Mouse (Mus musculus) layer of hippocampus, adult 18-20 months (tissue): Measurements from ENCODE around the gene Ctnnb1. TPM values are rescaled to one million over a fixed set of nuclear protein-coding genes. Genes with fewer than 3 reads are reported as not detected.

ENCODE experiments used
- DNase-seq, 2 experiments: peaks; one replicate each; pipeline ENCODE4 v3.0.0; 2022; ENCODE audit warnings: low spot score in 2 of 2
- total RNA-seq, 2 experiments: library from RNA; stranded (reverse); gene quantifications; 2 replicates each; pipeline ENCODE4 v1.2.3; 2021

Gene Ctnnb1
- total RNA-seq, 2 experiments from 2014 or later, result 485 to 511 TPM

DNA sequence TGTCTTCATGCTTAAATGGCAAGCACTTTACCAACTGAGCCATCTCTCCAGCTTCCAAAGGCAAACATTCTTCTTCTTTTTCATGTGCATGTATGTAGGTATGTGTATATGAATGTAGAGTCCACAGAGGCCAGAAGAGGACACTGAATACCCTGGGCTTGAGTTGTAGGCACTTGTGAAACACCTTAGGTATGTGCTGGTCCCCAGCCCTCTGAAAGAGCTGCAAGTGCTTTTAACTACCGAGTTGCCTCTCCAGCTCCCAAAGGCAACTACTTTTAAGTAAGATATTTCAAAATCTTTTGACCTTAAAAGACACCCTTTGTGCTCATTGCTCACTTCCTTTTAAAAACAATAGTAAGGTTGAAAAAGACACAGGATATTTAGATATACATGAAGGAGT lies 2.9 kb upstream of the Ctnnb1 start:
- DNase-seq, result no peak

DNA sequence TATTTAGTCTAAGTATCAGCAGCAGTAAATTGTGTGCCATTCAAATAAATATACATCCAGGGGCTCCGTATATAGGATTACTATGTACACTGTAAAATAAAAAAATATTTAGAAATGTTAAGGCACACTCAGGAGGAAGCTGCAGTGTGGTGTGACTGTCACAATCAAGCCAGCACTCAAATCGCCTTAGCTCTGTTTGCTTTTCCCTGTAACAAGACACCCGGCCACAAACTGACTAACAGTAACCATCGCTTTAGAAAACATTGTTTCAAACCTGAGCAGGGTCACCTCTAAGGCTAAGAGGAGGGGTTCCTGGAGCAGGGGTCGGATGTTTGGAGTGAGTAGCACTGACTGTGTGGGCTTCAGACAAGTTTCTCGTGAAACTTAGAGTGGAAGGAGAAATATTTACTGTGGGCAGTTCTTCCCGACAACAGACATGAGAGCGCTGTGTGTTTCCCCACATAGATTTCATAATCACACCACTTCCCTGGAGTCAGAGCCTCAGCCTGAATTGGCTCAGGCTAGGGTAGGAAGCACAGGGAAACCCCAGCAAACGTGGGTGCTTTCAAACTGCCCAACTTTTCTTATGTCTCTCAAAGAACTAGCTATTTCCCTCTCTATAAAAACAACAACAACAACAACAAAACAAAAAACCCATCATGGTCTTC lies 1.9 kb upstream of the Ctnnb1 start:
- no peak for DNase-seq

DNA sequence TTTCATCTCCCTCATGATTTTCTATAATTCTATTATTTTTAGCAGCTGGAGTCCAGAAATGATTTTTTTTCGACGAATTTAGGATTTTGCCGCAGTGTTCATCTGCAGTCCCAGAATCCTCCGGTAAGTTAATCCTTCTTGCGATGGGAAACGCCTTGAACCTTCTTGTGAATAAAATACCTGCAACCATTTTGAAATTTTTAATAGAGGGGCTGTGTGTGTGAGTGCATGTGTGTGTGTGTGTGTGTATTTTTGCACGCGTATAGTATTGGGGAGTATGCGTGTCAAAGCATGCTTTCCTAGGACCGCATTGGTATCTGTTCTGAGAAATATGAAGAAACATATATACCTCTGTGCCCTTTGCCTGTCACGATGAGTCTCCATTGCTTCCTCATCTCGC lies 1.0 kb downstream of the Ctnnb1 start:
- no peak for DNase-seq

DNA sequence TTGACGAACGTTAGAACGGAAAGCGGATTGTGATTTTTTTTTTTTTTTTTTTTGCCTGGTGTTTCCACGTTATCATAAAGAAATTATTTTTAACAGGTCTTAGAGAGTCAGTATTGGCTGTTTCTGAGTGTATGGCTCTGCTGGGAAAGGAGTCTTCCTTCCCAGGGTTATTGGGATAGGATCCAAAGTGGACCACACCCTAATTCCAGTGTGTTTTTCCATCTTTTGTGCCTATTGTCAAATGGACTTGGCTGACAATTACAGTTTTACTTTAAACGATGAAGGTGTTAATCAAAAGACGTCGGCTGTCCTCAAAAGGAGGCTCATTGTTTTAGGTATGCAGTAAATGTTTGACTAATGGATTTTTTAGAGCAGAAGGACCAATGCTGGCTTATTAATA lies 1.8 kb downstream of the Ctnnb1 start:
- no peak for DNase-seq

DNA sequence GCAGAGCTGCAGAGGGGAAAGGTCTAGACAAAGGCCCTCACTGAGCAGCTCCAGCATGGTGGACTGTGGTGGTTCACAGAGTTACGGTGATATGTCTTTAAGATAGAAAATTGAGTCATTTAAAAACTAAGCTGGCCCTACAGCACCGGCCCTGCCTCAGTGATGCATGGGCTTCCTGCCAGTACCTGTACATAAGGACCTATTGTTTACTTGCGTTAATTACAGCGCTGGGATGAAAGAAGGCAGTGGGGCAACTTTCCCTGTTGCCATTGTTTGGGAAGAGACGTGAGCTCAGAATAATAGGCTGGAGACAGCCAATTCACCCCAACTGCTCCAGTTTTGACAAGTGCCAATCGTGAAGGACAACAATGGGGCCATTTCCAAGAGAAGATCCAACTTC lies 3.4 kb downstream of the Ctnnb1 start:
- no peak for DNase-seq

DNA sequence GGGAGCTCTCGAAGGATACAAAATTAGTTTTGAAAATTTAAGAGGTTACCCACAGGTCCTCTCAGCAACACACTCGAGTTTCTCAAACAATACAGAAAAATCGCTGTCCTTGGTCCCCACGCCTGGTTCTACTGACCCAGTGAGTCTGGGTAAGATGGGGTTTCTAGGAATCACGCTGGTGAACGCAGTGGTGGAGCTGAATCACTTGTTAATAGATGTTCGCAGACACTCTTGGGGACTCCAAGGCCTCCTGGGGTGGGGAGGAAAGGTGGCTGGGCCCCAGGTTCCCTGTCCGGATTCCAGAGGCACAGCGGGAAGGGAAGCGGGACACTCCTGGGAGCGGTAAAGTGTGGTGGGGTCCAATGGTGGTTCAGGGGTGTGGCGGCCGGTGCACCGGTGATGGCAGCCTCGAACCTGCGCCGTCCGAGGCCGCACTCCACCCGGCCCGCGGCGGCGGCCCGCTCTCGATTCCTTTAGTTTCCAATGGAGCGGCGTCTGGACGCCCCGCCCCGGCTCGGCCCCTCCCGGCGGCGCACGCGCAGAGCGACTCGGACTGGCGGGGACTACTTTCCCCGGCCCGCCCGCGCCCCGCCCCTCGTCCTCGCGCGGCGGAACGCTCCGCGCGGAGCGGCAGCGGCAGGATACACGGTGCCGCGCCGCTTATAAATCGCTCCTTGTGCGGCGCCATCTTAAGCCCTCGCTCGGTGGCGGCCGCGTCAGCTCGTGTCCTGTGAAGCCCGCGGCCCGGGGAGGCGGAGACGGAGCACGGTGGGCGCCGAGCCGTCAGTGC lies 4.0 kb downstream of the Ctnnb1 start:
- DNase-seq, result peak; percentile 94 to 97

DNA sequence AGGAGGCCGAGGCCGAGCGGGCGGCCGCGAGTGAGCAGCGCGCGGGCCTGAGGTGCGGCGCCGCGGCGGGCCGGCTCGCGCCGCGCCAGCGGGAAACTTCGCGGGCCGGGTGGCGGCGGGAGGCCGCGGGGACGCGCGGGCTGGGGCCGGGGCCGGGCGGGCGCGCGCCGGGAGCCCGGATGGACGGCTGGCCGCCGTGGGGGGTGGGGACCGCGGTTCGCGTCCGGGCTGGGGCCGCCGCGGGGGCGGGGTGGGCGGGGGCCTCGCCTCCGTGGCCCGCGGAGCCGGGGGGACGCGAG lies 4.5 kb downstream of the Ctnnb1 start:
- DNase-seq, result no peak

DNA sequence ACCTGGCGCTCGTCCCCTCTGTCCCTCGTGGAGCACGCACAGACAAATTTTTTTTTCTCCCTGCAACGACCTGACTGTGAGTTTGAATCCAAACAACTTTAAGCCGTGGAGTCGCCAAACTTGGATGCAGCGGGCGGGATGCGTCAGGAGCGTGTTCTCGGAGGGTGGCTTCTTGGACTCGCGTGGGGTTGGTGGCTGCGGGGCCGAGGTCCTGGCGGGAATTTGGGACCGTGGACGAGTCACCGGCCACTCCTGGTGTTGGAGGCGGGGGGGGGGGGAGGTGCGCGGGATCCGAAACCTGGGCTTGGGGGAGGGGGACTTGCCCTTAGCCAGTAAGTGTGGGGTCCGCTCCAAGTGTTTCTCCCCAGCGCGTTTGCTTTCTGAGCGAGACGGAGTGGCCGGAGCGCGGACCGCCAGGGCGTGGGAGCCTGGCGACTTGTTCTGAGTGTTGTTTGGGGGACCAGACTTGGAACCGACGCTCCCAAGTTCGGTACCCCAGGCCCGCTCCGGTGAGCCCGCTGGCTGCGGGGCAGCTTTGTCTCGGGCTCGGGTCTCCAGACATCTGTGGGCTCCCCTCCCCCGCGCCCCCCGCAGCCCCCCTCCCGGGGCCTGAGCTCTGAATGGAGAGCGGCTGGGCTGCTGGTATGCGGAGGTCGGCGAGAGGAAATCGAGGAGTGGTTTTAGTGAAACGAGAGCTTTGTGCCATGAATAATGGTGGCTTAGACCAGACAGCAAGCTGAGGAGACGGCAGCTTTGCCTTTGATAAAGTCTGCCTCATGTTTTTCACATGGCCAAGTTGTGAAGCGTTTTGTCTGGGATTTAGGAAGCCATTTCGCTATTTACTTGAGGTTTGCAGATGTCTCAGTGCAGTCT lies 5.1 kb downstream of the Ctnnb1 start:
- peak in 1 of 2 experiments; percentile 42 for DNase-seq

DNA sequence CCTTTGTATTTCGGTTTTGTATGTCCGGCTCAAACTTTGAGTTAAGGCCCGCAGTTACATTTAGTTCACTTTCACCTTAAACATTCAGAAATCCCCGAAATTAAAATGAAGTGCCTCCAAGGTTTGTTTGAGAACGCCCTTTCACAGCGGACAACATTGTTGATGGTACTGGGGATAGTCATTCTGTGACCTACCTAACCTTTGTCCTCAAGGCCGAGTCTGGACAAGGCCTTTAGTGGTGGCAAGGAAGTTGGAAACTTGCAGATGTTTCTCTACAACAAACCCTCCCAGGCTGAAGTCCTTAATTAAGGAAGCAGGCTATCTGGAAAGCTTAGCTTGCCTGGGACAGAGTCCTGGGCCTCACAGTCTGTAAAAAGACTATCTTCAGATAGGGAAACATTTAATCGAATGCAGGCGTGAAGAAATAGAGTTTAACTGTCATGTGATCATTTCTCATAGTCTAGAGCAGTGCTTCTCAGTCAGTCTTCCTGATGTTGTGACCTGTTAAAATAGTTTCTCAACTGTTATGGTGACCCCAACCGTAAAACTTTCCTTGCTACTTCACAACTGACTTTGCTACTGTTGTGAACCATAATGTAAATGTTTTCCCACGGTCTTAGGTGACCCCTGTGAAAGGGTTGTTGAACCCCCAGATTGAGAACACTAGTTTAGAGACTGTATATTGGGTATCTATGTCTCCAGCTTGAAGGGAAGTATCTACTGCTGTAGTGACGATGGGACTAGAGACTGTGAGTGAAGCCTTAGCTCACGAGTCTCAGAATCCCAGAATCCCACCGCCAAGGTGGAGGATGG lies 6.0 kb downstream of the Ctnnb1 start:
- DNase-seq, result no peak

DNA sequence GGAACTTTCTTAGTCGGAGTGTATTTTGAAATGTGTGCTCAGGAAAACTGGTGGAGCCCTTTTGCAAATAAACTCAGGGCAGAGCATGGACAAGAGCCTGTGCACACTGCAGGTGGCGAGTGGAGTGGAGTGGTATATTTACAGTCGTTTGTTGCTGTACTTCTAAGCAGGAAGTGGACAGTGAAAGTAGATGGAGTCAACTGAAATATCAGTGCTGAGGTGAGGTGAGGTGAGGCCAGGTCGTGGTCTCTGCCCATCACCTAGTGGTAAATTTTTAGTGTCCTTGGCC lies 6.6 kb downstream of the Ctnnb1 start:
- DNase-seq, result no peak

DNA sequence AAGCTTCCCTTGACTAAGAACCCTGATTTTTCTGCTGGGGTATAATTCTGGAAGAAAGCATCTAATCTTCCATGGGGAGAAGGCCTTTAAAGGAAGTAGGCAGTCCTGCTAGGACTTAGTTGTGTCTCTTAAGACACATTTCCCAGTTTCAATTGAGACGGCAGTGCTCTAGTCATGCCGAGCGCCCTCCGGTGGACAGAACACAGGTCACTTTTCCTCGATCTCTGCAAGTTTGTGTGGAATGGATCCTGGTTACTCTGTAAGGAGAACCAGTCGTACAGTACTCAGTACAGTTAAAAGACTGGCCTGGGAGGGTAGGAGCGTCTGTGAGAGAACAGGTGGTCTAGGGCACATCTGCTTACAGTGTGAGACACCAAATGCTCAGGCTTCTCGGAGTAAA lies 7.3 kb downstream of the Ctnnb1 start:
- DNase-seq, result peak in 1 of 2 experiments; percentile 80

DNA sequence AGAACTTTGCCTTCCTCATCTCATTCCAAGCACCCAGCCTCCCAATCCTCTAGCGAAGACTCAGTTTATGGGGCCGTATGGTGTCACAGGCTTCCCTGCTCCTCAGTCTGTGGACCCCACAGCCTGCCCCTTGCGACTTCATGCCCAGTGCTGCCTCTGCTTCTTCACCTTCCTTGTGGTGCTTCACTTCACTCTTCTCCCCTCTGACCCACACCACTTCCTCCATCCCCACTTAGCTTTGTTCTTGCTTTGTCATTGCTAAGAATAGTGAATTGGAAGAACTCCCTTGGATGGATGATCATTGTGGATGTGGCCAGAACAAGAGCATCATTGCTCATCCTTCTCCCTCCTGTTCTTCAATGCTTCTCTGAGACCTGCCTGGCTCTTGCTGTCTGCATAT lies 11.8 kb downstream of the Ctnnb1 start:
- no peak for DNase-seq

DNA sequence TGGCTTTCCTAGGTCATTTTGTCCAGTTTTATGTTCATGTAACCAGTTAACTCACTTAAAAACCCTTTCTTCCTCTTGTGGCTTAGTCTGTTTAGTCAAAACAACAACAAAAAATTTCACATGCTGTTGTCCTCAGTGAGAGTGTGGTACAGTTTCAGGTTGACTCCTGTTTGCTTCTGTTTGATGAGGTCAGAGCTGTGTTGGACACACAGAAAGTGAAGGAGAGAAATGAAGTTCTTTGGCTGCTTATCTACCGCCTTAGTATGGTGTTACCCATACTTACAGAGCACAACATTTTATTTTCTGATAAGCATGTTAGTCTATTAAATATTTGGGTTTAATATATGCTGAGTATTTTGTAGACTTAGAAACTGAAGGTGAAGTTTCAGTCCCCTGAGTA lies 14.7 kb downstream of the Ctnnb1 start:
- DNase-seq, result no peak

DNA sequence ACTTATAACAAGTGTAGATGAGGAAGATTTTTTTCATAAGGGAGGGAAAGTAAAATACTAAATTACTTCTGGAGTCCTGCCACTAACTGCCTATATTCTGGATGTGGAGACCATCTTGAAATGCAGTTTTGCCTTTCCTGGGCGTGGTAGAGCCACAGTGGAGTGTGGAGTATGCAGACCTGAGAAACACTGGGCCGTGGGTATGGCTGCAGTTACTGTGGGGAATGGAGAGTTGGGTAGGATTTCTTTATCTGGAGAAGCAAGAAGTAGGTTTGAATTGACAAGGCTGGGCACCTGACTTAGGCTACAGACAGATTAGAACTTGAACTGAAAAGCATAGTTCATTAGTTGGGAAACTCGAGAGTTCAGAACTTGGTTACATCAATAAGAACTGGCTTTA lies 15.2 kb downstream of the Ctnnb1 start:
- DNase-seq, result no peak

DNA sequence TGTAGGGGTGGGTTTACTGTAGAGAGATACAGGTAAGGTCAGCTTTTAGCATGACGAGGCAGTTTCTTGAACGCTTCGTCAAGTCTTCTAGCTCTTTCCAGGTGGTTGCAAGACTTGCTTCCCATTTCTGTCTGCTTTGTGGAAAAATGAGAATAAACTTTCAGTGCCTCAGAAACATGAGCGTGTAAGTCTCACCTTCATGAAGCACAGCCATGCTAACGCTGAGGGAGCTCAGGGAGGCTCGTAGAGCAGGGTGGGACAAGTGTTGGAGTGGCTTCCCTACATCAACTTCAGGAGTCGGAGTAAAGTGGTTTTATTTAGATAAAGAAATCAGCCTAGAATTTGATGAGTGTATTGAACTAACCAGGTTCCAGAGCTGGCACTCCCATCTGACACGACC lies 17.1 kb downstream of the Ctnnb1 start:
- DNase-seq, result no peak

DNA sequence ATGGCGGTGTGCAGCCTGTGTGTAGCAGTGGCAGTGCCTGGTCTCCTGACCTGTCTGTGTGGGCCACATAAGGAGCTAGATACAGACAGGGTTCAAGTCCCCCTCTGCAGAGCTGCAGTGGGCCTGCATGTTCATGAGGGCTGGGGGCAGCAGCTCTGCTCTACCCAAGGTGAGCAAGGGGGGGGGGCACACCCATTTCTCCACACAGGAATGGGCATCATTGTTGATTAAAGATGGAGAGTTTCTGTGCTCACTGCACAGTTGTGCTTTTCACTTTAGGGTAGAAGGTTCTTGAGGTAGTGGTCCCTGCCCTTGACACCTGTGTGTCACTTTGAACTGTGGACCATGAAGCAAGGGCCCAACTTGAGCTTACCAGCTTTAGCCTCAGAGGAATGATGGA lies 19.8 kb downstream of the Ctnnb1 start:
- no peak for DNase-seq

DNA sequence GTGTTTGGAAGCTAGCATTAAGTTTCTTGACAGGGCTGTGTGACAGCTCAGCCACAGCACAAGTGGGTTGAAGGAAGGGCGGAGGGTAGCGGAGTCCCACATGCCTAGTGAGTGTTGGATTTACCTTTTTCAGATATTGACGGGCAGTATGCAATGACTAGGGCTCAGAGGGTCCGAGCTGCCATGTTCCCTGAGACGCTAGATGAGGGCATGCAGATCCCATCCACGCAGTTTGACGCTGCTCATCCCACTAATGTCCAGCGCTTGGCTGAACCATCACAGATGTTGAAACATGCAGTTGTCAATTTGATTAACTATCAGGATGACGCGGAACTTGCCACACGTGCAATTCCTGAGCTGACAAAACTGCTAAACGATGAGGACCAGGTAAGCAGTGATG lies 21.7 kb downstream of the Ctnnb1 start:
- DNase-seq, result no peak

DNA sequence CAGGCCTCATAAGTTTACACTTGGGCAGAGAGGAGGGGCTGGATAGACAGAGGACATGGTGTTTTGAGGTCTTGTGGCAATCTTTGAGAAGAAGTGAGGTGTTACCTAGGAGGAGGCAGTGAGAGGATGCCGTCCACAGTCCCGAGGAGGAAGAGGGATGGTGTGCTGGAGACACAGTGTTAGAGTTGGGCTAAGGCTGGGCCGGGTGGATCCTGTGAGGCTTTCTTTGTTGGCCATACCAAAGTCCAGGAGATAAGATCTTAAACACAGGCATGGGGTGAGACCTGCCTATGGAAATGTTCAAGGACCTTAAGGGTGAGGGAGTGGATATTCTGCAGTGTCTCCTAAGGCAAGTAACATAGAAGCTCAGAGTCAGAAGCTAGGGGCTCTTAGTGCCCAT lies 22.9 kb downstream of the Ctnnb1 start:
- DNase-seq, result no peak

DNA sequence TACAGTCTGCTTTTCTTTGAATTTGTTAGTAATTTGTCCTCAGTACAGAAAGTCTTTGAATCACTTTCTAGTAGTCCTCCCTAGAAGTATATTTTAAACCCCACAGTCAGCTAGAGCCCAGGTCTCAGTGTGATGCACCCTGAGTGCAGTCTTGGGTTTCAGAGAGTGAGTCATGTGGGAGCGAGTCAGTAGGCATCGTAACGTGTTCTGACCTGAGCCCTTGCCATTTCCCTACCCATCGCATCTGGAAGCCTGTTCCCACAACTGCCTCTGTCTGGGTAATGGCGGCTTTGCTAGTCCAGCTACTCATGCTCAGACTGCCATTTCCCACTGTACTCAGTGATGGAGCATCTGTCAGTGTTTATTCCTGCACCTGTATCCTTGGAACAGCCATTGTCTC lies 29.0 kb downstream of the Ctnnb1 start:
- DNase-seq, result no peak

DNA sequence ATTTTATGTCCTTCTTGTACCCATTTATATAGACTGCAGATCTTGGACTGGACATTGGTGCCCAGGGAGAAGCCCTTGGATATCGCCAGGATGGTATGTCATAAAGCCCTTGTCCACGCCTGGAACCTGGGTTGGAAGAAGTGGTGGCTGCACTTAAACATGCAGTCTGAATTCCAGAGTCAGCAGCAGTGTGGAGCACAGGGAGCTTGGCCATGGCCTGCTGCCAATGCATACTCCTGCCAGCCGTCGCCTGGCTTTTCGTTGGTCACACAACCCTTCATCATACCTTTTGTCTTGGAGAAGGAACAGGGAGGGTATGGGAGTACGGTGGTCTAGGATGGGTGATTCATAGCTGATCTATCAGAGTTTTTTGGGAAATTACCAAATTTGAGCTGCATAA lies 29.5 kb downstream of the Ctnnb1 start:
- DNase-seq, result no peak

DNA sequence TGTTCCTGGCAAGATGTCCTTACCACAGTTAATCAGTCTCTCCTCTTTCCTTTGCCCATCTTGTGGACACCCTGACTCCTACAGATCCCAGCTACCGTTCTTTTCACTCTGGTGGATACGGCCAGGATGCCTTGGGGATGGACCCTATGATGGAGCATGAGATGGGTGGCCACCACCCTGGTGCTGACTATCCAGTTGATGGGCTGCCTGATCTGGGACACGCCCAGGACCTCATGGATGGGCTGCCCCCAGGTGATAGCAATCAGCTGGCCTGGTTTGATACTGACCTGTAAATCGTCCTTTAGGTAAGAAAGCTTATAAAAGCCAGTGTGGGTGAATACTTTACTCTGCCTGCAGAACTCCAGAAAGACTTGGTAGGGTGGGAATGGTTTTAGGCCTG lies 30.2 kb downstream of the Ctnnb1 start:
- DNase-seq, result no peak

DNA sequence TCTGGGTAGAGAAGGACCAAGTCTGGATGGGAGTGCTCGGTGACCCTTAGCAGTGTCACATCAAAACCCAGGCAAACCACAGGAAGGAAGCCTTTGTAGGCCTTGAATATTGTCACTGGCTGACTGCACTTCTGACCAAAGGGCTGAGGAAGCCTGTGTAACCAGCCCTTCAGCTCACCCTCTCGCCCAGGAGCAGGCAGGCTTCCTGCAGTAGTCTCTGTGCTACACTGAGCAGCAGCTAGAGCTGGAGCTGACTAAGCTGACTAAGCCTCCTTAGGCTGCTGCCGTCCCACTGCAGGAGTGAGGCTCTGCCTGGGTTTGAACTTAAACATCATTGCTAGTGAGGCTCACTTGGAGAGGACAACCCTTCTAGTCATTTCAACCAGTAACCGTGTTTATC lies 31.6 kb downstream of the Ctnnb1 start:
- DNase-seq, result no peak
